Mouse (Mus musculus) CH12.LX (cell line): ENCODE data around the gene Trarg1.

Source experiments
- CTCF ChIP-seq, 2 experiments: IDR thresholded peaks in 1 of 2; conservative IDR thresholded peaks in 1 of 2; 2 replicates each; pipeline ENCODE4 v1.5.1; 2011 to 2012; ENCODE audit warnings: low read depth in 2 of 2, low read length in 2 of 2, improper control_type of control experiment in 1 of 2, inconsistent platforms in 1 of 2, mild to moderate bottlenecking in 1 of 2, moderate library complexity in 1 of 2
- MAZ ChIP-seq: IDR thresholded peaks from 2 replicates; pipeline ENCODE4 v1.6.1; 2012; ENCODE audit warnings: low read depth, mild to moderate bottlenecking, inconsistent platforms, low read length, improper control_type of control experiment, moderate library complexity
- POLR2A ChIP-seq: IDR thresholded peaks from 2 replicates; pipeline ENCODE4 v1.6.1; 2011; ENCODE audit warnings: low read depth, mild to moderate bottlenecking, improper control_type of control experiment, low read length
- POLR2AphosphoS2 ChIP-seq: IDR thresholded peaks from 2 replicates; pipeline ENCODE4 v1.6.1; 2011; ENCODE audit warnings: low read depth, low read length, improper control_type of control experiment
- USF2 ChIP-seq: conservative IDR thresholded peaks from 2 replicates; pipeline ENCODE4 v1.6.1; 2011; ENCODE audit warnings: low read depth, low read length, improper control_type of control experiment
- ZC3H11A ChIP-seq: IDR thresholded peaks from 2 replicates; pipeline ENCODE4 v1.6.1; 2012; ENCODE audit warnings: low read depth, mild to moderate bottlenecking, inconsistent platforms, low read length, improper control_type of control experiment

- no peak for TF ChIP-seq ZC3H11A
- peak; percentile 69 for TF ChIP-seq USF2
- no peak for TF ChIP-seq POLR2AphosphoS2
- TF ChIP-seq POLR2A: no peak
- no peak for TF ChIP-seq MAZ
- TF ChIP-seq CTCF (conservative IDR thresholded peaks at IDR 0.05 in 1 of 2, IDR thresholded peaks at IDR 0.05 in 1 of 2; ENCODE audit: low read depth in 2 of 2, low read length in 2 of 2): no peak
These were observed 16.2 kb downstream of the Trarg1 start for GRCm38 (mm10) chr11:76695810-76696209.
